Mouse (Mus musculus): ENCODE results near the gene Fbxl13.

DNA sequence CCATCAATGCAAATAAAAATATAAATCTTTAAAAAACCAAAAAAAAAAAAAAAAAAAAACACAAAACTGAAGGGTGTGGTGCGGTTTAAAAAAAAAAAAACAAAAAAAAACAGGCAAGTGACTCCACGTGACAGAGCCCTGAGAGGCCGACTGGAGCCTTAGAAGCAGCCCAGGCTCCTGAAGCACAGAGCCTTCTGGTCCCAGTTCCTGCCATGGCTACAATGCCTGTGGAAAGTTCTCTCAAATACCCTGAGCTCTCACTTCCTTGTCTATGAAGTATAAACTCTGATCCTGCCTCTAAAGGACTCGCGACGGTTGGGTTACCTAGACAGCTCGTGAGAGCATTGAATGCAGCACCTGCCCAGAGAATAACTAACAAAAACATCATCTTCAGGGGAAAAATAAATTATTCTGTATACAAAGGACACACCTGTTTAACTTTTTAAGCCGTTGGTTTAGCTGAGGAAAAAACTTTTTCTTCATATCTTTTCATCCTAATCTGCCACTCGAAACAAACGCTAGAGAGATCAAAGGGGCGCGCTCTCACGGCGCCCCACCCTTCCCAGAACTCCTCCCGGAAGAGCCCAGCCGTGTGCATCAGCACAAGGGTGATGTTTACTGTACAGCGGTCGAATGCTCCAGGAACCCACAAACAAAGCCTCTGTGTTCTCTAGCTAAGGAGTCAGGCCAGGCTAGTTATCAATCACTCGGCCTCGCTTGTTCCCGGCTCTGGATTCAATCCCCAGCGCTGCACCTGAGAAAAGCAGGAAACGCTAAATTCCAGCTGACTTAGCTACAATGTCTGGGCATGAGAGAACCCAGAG, 27.6 kb upstream of the Fbxl13 start:
- TF ChIP-seq CTCF (conservative IDR thresholded peaks at IDR 0.05; ENCODE audit: low read length): no peak
- TF ChIP-seq NANOG (IDR thresholded peaks at IDR 0.05; ENCODE audit: borderline replicate concordance, low read length): no peak
